Mouse (Mus musculus) large intestine, adult 2 months (tissue): ENCODE results near the gene Tle3. TPM values are rescaled to one million over a fixed set of nuclear protein-coding genes. Genes with fewer than 3 reads are reported as not detected.

Experiments used
- DNase-seq: peaks from one replicate; pipeline ENCODE4 v3.0.0-alpha.2; 2012; ENCODE audit warnings: low read depth, low spot score
- WGBS: fragments of 180-500 bp; shearing (Covaris S2); methylation state at CpG from one replicate; pipeline ENCODE4 v1.1.7; 2018; 5-methylcytosine and 5-hydroxymethylcytosine counted together
- polyA plus RNA-seq: library from polyadenylated mRNA; depleted of rRNA; stranded (reverse); fragments of >200 nt; gene quantifications from 2 replicates; pipeline ENCODE4 v1.2.3, GENCODE M21; 2012

Gene Tle3
- polyA plus RNA-seq, 1 experiment, result 55.5 TPM

- DNase-seq, result no peak
- WGBS, result 65% methylated on average over 7 of the region's 7 CpGs
These were observed 22.5 kb upstream of the Tle3 start for GRCm38 (mm10) chr9:61349697-61350096.

GRCm38 (mm10) chr9:61351164-61351563, 21.0 kb upstream of the Tle3 start:
- no peak for DNase-seq
- WGBS, result 21% methylated on average over 4 of the region's 4 CpGs

GRCm38 (mm10) chr9:61358933-61359332, 13.2 kb upstream of the Tle3 start:
- DNase-seq, result no peak
- 87% methylated on average over 4 of the region's 4 CpGs for WGBS

DNA sequence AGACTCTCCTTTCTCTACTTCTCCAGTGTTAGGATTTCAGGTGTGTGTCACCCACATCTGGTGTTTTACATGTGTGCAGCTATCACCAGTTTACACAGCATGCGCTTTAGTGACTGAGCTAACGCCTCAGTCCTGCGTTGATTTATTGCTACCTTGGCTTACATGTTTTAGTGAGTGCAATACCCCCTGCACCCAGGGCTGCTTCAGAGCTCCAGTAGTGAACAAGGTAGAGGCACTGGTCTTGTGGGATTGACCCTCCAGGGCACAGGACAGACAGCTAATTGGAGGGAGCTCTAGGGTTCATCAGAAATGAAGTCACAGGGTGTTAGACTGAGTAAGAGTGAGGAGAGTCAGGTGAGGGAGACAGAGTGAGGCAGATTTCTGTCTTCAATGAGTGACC, 12.4 kb upstream of the Tle3 start:
- DNase-seq, result no peak

GRCm38 (mm10) chr9:61360163-61360562, 12.0 kb upstream of the Tle3 start:
- no peak for DNase-seq
- WGBS, result 96% methylated on average over 8 of the region's 8 CpGs

More for the DNA sequence above, 12.4 kb upstream of the Tle3 start:
- 83% methylated on average over 3 of the region's 3 CpGs for WGBS

DNA sequence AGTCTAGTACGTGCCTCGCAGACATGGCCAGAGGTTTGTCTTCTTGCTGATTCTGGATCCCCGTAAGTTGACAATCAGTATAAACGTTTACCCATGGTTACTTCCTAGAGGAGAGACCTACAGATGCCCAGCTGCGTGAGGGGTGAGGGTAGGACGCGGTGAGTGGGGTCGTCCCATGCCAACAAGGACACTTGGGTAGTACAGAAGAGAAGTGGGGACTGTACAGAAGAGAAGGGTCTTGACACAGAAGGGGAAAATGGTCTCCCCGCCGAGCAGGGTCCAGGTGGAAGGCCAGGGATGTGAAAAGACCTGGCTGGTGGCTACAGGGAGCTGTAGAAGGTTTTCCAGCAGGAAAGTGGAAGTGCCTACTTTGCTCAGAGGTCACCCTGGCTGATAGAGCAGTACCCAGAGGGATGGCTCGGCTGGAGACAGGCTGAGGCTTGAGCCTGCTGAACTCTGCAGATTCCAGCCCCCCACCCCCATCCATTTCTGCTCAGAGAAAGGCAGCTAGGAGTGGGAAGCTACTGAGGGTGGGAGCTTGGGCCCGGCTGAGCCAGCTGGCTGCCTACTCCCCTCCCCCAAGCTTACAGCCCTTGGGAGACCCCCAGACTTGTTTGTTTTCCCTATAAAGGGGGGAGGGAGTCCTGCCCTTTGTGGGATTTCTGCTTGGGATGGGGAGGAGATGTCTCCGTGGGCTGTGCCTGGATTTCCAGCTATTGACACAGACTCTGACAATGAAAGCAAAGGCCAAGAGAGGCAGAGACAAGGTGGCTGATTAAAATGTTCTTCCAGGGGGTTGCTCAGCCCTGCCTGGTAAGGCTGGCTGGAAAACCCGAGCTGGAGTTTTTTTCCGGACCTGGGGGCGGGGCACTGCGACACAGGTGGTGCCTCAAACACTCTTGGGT, 11.2 kb upstream of the Tle3 start:
- 58% methylated on average over 17 of the region's 17 CpGs for WGBS
- DNase-seq, result no peak

GRCm38 (mm10) chr9:61363194-61363593, 9.0 kb upstream of the Tle3 start:
- 78% methylated on average over 9 of the region's 9 CpGs for WGBS
- no peak for DNase-seq

DNA sequence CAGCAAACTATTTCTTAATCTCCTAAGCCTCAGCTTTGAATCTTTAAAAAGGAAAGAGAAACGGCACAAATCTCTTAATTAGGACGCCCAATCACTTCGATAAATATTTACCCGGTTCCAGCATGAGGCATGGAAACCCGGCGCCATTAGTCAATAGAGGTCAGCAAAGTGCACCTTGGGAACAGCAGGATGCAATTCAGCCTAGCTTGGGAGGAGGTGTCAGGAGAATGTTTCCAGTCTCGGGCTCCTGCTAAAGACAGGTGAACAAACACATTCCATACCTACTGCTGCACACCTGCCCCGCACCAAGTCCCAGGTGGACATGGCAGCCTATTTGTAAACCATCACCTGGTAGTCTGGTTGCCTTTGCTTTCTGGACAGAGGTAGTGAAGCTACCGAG, 6.1 kb upstream of the Tle3 start:
- 24% methylated on average over 9 of the region's 9 CpGs for WGBS
- DNase-seq, result no peak

GRCm38 (mm10) chr9:61367156-61367555, 5.0 kb upstream of the Tle3 start:
- WGBS, result 58% methylated on average over 4 of the region's 4 CpGs
- DNase-seq, result no peak

GRCm38 (mm10) chr9:61367857-61368566, 4.2 kb upstream of the Tle3 start:
- DNase-seq, result no peak
- 10% methylated on average over 6 of the region's 6 CpGs for WGBS

- no peak for DNase-seq
- WGBS, result 5% methylated on average over 12 of the region's 12 CpGs
These were observed 3.5 kb upstream of the Tle3 start for GRCm38 (mm10) chr9:61368567-61369240.

GRCm38 (mm10) chr9:61369316-61370273, 2.6 kb upstream of the Tle3 start:
- no peak for DNase-seq
- 2% methylated on average over 45 of the region's 45 CpGs for WGBS

GRCm38 (mm10) chr9:61370454-61370888, 1.7 kb upstream of the Tle3 start:
- WGBS, result under 1% methylated on average over 25 of the region's 25 CpGs
- DNase-seq, result peak; percentile 96

GRCm38 (mm10) chr9:61370889-61371754, 1.0 kb upstream of the Tle3 start:
- WGBS, result under 1% methylated on average over 66 of the region's 66 CpGs
- no peak for DNase-seq

- DNase-seq, result no peak
- WGBS, result under 1% methylated on average over 42 of the region's 42 CpGs
These were observed 377 bp downstream of the Tle3 start for GRCm38 (mm10) chr9:61372510-61372975.

DNA sequence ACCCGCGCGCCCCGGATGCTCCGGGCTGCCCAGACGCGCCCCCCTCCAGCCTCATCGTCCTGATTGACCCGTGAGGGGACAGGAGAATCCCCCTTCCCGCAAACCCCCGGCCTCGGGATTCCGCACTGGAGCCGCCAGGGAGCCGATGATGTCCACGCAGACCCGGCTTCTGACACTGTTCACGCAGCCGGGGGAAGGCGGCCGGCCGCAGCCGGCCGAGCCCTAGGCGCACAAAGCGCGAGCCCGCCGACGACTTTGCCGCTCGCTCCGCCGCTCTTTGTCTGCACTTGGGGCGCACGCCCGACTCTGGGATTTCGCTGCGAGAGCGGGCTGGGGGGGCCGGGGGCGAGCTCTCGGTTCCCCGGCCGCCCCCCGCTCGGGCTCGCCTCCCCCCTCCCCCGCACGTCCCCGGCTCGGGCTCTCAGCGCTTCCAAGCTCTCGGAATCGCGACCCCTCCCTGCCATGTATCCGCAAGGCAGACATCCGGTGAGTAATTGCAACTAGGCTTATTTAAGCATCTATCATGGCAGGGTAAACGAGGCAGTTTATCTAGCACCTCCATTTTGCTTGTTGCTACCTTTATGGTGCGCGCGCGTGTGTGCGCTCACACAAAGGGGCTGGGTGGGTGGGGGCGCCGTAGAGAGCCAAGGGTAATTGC, 939 bp downstream of the Tle3 start:
- WGBS, result under 1% methylated on average over 66 of the region's 66 CpGs

DNA sequence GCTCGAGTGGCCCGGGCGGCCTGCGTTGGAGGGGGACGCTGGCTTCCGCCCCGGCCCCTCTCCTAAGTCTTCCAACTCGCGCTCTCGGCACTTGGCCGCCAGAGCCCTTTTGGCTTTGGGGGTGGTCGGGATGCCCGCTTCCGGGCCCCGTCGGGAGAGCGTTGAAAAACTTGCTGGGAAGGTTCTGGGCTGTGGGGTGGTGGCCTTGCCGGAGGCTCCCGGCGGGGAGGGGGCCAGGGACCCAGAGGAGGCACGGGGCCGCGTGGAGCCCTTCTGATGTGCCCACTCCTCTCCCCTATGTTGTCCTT, 1.4 kb downstream of the Tle3 start:
- DNase-seq, result no peak
- 1% methylated on average over 23 of the region's 23 CpGs for WGBS

More for the DNA sequence above, 939 bp downstream of the Tle3 start:
- DNase-seq, result no peak
